Mouse (Mus musculus) layer of hippocampus, adult 11-12 months (tissue): ENCODE measurements around the gene Ints11.

Source experiments
- DNase-seq: peaks from one replicate; pipeline ENCODE4 v3.0.0; 2022; ENCODE audit warnings: low spot score

Ints11 gene

DNA sequence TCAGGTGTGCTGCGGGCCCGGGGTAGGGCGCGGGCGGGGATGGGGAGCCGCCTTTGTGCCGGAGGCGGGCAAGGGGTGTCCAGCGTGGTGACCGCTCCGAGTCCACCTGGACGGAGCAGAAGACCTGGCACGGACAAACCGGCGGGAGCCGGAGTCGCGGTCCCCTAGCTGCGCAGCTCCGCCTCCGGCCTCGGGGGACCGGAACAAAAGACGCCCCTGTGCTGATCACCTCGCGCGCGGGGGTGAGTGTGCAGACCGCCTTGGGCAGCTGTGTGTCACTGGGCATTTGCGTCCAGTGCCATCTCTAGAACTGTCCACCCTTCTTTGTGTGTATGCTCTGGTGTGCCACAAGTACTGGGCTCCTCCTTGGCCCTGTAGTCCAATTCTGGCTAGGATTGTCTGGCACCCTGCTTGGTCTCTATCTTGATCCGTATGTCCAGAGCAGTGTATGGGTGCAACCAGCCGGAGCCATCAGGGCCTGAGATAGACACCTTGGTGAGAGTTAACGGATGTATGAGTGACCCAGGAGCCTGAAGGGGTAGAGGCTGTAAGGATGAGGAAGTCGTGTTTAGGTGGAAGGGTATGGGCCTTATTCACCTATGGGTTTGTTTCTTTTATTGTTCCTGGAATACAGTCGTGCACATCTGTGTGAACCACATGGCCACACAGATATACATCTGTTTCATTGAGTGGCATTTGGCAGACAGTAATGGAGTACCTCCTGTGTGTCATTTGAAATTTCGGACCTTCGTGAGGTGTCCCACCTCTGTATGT is 23.3 kb downstream of the Ints11 start:
- DNase-seq = peak; percentile 38

DNA sequence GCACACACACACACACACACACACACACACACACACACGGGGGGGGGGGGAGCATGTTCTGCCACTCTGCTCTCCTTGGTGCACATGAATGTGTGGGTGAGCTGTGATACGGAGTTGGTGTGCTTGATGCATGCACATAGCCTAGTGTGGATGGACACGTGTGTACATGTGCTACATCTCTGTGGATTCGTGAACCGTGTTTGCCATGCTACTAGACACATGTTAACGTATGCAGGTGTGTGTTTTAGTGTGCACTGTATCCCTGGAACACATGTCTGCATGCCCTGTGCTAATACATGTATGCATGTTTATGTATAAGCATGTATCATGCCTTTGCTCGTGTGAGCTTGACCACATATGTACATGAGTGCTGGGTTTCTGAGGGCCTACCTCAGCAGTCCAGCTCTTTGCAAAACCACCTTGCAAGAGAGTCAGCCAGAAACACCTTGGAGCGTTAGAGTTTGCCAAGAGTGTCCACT is 23.9 kb downstream of the Ints11 start:
- DNase-seq = peak; percentile 5

- peak; percentile 75 for DNase-seq
Measured at GRCm38 (mm10) chr4:155894311-155894881, 25.1 kb downstream of the Ints11 start.

- peak; percentile 81 for DNase-seq
Measured at GRCm38 (mm10) chr4:155895216-155895615, 25.9 kb downstream of the Ints11 start.

DNA sequence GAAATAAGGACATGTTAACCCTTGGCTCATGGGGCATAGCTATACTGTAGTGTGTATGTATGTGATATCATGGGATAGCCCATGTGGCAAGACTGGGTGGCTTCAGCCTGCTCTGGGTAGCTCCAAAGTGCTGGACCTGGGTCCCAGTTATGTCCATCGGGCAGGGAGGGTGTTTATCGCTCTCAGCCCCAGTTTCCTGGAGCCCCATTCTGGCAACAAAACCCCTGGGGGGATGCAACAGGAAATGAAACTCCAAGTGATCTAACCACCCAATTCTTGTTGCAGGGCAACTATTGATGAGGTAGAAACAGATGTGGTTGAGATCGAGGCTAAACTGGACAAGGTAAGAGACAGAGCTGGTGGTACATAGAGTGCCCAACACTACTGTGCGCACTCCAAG is 26.5 kb downstream of the Ints11 start:
- DNase-seq = no peak

GRCm38 (mm10) chr4:155896461-155896860 is 27.1 kb downstream of the Ints11 start:
- DNase-seq = peak; percentile 3

DNA sequence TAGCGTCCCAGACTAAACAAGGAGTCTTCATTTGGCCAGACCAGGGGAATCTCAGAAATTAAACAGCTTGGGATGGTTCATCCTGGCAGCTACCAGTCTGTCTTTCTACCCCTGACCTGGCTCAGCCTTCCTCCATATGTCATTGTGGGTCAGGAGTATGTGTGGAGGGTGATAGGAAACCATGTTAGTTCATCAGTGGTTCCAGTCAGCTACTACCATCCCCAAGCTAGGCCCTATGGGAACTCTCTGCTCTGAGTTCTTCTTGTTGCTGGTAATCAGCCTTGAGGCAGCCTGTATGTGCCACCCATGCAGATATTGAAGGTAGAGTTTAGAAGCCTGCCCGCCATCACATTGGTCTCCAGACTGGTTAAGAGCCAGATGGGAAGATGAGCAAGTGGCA is 29.0 kb downstream of the Ints11 start:
- no peak for DNase-seq

DNA sequence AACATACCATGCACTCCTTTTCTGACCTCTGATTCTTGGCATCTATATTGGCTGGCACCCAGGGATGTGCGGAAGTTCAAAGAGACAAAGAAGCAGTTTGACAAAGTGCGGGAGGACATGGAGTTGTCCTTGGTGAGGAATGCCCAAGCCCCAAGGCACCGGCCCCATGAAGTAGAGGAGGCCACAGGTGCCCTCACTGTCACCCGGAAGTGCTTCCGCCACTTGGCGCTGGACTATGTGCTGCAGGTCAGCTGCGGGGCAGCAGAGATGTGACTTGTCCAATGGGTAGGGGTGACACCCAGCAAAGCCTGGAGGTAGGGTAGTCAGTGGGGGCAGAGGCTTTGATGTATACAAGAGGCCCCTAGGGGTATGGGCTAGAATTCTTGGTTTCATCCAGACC is 30.0 kb downstream of the Ints11 start:
- DNase-seq = no peak

DNA sequence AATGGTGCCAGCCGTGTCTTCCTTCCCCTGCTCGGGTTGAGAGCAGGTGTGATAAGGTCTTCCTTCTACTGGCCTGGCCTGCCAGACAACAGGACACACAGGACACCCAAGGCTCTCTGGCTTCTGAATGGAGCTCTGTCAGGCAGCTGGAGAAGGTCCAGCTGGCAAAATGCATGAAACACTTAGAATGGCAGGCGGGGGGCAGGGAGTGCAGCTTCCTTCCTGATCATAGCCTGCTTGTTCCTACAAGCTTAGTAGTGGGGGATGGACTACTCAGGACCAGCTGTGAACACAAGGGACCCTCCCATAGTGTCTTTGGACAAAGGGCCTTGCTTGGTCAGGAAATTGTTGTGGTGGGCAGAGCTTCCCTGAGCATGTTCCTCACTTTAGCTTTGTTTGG is 31.9 kb downstream of the Ints11 start:
- DNase-seq = peak; percentile 63

- no peak for DNase-seq
Measured at GRCm38 (mm10) chr4:155903246-155903645, 33.9 kb downstream of the Ints11 start.

DNA sequence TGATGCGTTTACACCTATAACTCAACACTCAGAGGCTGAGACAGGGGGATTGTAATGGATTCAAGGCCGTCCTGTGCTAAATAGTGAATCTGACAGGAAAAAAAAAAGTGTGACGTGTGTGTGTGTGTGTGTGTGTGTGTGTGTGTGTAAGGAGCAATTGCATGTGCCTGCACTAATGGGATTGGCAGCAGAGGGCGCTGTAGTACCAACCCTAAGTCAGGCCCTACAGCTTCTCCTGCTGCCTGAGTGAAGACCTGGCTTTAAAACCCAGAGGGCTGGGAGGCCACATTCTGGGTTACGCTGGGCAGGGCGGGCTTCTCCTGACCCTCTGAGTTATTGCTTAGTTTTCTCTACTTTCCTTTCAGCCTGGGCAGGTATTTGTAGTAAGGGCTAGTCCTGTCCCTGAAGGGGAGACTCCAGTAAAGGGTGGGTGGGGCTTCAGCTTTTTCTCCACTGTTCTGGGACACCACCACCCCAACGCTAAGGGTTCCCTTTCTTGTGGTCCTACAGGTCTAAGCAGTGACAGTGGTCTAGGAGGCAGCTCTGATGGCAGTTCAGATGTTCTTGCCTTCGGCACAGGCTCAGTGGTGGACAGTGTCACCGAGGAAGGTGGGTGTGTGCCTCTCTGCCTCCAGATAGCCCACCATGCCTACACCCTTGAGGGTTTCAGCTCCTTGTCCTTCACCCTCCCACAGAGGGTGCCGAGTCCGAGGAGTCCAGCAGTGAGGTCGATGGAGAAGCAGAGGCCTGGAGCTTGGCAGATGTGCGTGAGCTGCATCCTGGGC is 35.2 kb downstream of the Ints11 start:
- DNase-seq = peak; percentile 30

DNA sequence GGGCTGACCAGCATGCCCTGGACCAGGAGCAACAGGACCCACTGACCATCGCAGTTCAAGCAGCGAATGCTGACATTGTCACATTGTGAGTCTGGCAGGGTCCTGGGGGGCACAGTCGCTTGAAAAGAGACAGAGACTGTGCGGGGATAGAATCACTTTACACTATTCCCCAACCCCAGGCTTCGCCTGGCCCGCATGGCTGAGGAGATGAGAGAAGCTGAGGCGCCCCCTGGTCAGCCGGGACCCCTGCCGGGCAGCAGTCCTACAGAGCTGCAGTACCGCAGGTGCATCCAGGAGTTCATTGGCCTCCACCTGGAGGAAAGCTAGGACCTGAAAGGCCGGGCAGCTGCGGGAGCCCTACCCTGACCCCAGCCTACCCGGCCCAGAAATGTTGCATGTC is 36.3 kb downstream of the Ints11 start:
- DNase-seq = no peak

GRCm38 (mm10) chr4:155906125-155906524 is 36.8 kb downstream of the Ints11 start:
- no peak for DNase-seq

DNA sequence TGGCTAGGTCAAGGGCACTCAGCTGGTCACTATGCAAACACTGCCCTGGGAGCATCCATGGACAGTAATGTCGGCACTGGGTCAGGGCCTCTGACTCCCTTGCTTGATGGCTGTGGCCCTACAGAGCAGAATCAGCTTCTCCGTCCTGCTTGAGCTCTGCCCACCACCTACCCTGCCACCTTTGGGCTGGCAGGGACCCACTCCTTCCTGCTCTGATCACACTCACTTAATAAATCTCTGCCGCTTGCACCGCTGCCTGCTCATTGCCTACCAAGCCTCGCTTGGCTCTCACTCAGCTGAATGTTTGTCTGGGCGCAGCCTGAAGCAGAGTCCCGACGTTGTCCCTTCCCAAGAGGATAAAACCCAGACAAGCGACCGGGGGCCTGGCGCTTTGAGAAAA is 37.7 kb downstream of the Ints11 start:
- DNase-seq = no peak

- DNase-seq = no peak
Measured at GRCm38 (mm10) chr4:155908281-155908680, 38.9 kb downstream of the Ints11 start.

- no peak for DNase-seq
Measured at GRCm38 (mm10) chr4:155908751-155909150, 39.4 kb downstream of the Ints11 start.

DNA sequence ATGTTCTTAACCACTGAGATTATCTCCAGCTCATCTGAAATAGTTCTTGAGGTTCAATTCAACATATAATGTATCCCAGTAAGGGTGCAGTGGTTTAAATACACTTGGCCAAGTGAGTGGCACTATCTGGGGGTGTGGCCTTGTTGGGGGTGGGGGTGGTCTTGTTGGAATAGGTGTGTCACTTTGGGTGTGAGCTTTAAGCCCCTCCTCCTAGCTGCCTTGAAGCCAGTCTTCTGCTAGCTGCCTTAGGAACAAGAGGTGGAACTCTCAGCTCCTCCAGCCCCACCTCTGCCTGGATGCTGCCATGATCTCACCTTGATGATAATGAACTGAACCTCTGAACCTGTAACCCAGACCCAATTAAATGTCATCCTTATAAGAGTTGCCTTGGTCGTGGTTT is 62.7 kb downstream of the Ints11 start:
- DNase-seq = no peak
